Mouse (Mus musculus) ovary, postnatal 14 days (tissue): ENCODE results near the gene Rgs16.
"Not testable (repeated sequence)": the region's sequence is repeated elsewhere in the genome, so short reads cannot be mapped to it uniquely, and the experiment has no call there.

Source experiments
- DNase-seq: peaks from one replicate; pipeline ENCODE4 v3.0.0; 2022; ENCODE audit warnings: low spot score

Rgs16 gene

DNA sequence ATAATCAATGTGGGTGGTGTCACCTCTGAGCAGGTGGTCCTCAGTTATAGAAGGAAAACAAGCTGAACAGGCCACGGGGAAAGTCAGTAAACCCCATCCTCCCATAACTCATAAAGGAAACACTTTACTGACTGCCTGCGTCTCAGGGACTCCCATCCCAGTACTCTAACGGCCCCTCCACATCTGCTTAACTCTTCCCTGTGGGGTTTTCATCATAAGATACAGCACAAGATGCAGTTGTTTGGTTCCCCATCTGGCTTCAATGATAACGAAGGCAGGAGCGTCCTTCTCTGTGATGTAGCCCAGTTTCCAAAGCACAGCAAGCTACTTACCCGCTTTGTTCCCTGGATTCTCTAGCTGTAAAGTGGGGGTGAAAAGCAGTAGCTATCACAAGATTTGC lies 9.9 kb downstream of the Rgs16 start:
- DNase-seq: no peak

DNA sequence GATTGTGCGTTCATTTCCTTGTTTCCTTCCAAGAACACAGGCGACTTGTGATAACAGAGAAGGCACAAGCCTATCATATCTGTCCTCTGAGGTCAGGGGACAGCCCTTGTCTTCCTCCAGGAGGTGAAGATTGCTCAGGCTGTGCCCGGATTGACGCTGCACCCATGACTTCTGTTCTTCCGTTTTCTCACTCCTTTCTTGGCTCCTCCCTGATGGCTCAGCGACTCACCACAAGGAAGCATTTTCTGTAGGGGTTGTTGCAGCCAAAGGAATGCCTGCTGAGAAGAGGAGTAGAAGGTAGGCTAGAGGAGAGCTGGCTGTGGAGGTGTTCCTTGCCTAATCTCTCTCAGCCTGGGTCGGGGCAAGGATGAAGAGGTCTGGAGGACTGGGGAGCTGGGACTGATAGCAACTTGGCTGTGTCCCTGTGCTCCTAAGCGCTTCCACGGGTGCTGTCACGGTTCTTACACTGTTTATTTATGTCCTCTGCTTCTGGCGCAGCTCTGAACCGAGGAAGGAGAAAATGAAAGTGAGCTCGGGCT lies 11.7 kb downstream of the Rgs16 start:
- peak; percentile 30 for DNase-seq

DNA sequence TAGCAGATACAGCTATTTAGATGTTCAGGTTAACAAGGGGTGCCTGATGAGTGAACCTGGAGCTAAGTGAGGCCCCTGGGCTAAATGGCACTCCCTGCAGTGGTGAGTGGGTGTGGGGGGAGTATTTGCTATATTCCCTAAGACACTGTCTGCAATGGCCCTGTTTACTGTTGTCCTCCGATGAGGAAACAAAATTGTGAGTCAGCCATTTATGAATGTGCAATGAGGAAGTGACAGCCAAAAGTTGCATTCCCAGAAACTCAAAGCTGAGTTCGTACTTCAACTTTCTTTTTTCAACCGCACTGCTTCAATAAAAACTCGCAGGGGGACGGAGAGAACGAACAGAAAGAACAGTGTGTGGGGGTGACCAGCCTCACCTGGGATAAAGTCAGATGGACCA lies 12.4 kb downstream of the Rgs16 start:
- DNase-seq: no peak

DNA sequence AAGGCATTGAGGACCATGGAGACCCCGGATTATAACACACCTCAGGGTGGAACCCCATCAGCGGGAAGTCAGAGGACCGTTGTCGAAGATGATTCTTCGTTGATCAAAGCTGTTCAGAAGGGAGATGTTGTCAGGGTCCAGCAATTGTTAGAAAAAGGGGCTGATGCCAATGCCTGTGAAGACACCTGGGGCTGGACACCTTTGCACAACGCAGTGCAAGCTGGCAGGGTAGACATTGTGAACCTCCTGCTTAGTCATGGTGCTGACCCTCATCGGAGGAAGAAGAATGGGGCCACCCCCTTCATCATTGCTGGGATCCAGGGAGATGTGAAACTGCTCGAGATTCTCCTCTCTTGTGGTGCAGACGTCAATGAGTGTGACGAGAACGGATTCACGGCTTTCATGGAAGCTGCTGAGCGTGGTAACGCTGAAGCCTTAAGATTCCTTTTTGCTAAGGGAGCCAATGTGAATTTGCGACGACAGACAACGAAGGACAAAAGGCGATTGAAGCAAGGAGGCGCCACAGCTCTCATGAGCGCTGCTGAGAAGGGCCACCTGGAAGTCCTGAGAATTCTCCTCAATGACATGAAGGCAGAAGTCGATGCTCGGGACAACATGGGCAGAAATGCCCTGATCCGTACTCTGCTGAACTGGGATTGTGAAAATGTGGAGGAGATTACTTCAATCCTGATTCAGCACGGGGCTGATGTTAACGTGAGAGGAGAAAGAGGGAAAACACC lies 13.7 kb downstream of the Rgs16 start:
- DNase-seq: no peak

DNA sequence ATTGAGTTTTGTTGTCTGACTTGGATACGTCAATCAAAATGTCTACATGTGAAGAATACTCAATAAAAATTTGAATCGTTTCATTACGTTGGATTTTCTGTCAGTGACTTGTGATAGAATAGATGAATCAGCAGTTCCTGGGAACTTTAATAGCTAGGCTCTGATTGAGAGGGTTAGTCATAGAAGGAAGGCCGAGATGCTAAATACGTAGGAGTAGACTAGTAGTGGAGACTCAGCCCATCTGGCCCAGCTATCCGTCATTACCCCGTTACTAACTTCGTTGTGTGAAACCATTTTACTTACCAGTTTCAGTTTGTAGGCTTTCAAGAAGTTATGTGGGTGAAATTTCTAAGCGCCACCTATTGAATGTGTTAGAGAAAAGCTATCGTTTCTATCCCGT lies 24.0 kb downstream of the Rgs16 start:
- DNase-seq: no peak

DNA sequence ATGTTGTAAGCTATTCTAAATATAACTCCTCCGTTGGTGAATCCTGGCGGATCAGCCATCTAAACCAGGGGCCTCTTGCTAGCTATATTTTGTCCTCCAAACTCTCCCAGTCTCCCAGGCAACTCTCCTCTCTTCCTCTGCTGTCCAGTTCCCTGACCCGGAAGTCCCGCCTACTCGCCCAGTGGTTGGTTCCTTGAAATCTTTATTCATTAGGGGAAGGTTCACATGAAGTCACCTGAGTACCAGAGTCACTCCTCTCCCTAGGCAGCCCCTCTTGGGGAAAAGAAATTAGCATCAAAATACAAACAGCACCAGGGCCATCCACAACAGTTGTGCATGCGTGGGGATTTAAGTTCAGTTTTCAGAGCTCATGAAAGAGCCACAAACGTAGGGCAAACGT lies 26.1 kb downstream of the Rgs16 start:
- no peak for DNase-seq

DNA sequence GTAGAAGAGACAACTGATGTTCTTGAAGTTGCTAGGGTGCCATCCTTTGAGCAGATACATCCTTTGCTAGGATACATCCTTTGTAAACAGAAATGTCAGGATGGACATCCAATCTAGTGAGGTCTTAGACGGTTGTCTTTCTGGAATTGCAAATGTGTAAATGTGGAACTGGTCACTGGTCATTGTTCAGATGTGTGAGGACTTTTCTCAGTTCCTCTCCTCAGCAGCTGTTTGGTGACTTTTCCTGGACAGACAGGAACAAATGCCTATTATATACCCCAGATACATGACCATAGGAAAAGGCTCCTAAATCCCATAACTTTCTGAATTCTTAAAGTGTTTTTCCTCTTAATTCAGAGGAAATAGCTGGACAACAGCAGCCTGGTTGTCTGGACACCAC lies 27.1 kb downstream of the Rgs16 start:
- DNase-seq: no peak

DNA sequence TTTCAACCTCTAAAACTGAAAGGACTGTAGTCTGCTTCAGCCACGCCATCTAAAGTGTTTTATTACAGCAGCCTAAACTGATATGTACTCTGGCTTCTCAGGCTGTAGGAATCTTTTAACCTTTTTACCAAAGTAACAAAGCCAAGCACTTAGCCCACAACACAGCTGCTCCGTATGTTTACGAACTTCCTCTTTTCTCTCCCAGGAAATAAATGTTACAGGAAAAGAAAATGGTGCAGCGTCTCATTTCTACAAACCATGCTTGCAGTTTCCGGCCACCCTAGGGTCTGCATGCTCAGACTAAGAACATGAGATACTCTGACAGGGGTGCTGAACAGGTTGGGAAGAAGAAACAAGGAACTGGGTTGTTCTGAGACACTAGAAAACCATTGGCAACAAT lies 28.3 kb downstream of the Rgs16 start:
- no peak for DNase-seq

DNA sequence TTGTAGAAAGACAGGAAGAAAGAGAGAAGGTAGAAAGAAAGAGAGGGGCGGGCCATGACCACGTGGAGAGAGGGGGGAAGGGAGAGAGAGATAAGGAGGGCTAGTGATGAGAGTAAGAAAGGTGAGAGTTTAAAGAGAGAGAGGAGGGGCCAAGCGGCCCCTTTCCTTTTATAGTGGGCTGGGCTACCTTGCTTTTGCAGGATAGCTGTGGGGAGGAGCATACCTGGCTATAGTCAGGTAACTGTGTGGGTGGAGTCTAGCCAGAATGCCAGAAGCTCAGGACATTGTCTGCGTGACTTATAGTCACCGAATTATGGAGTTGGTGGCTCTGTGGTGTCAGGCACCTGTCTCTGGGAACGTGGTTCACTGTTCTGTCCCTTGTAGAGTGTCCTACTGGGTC lies 29.4 kb downstream of the Rgs16 start:
- DNase-seq: not testable (repeated sequence)

DNA sequence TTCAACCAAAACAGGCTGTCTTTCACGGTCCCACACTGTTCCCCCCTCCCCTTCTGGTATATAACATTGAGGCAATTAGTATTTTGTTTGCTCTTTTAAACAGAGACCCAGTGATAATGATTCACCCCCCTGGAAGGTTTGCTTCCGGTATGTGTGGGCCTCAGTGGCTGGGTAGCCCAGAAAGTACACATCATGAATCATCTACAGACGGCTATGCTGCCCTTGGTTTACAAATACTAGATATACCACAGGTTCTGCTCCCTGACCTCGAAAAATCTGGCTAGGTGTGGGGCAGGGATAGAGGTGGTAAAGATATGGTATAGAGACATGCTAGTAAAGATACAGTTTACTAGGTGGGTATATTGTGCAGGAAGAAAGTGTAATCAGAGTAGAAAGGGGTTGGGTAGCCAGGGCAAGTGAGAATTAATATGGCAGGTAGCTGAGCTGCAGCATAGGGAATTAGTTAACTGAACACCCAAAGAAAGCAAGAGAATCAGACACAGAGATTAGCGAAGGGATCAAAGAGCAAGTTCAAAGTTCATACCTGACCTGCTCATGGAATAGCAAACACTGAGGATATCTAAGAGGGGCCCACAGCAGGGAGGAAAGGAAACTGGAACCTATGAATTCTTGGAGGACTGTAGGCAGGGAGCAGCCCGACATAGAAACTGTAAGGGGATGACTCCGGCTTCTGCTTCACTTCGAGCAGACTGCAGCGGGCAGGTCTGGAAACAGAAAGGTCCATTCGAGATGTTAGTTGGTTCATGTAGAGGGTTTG lies 30.0 kb downstream of the Rgs16 start:
- no peak for DNase-seq

DNA sequence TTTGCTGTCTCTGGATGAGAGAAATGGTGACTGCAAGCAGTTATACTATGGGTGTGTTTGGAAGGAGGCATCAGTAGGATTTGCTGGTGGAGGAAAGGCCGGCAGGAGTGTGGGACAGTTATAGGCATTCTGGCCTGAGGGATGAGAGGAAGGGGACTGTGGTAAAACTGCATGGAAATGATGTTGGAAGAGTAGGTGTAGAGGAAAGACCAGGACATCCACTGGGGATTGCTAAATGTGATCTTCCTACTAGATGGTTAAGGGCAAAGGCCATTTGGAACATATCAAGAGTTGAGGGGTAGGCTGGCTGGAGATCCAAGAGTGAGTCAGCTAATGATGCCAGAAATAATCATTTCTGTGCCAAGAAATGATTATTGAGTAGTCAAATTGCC lies 30.6 kb downstream of the Rgs16 start:
- no peak for DNase-seq

DNA sequence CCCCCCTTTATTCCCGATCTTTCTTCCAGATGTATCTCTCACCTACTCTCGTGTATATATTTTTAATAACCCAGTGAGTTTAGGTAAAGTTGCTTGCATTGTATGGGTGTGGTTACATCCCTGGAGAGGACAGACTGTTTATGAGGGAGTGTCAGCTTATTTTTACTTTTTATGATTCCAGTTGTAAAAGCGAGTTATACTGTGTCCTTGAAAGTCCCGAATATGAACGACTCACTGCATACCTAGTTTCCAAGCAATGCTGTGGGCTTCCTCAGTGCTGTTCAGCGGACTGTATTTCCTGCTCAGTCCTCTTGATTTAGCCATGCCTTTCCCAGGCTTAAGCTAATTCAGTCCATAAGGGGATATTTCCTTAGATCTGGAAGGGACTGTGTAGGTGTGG lies 35.0 kb downstream of the Rgs16 start:
- DNase-seq: no peak

DNA sequence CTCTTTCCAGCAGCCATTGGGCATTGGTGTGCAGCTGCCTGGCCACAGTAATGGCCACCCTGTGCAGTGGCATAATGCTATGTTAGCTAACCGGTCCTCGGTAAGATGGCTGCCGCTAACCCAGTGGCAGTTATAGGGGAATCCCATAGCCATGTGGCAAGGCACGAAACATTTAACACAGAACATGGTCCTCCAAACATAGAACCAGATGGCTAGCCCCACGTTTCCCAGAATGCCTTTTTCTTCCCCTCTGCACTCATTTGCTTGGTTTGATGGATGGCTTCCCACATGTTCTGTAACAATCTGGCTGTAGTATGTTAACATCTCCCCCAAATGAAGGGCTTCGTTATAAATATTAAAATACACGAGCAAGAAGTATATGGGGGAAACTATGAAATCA lies 36.1 kb downstream of the Rgs16 start:
- DNase-seq: no peak

DNA sequence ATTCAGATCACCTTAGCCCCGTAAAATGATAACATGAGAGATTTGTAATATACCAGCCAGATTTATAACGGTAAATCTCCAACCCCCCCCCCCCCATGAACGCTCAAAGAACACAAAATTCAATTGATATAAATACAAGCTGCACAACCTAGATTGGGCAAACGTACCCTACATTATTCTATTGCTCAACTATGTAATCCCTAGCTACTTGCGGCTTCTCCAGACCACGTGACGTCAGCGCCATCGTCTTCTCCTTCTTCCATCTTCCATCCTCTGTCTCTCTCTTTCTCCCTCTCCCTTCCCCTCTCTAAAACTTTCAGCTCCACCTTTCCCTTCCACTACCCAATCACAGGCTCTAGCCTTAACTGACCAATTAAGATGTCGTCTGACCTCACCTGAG lies 38.1 kb downstream of the Rgs16 start:
- DNase-seq: no peak

DNA sequence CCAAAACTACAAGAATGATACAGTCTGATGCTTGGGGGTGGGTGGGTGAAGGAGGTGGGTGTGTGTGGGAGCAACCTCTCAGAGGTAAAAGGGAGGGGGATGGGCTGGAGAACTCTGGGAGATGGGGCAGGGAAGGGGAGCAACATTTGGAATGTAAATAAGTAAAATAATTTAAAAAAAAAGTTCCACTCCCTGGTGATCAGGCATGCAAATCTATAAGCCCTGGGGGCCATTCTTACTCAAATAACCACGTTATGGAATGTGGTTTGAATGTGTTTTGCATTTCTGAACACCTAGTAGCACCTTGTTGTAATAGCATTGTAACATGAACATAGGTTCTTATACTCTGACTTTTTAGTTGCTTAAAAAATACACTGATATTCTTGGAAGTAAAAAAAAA lies 43.2 kb downstream of the Rgs16 start:
- no peak for DNase-seq

DNA sequence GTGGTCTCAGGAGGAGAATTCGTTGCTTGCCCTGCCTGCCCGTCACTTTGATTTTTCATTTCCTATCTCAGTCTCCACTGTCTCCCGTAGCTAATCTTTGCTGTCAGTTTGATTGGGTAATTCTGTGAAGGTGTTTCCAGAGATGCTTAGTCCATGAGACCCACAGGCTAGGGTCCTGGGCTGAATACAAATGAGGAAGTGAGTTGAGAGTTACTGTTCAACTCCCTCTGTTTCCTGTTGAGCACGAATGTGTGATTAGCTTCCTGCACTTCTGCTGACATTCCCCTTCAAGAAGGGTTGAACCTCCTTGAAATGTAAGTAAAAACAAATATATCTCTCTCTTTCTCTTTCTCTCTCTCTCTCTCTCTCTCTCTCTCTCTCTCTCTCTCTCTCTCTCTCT lies 45.5 kb downstream of the Rgs16 start:
- no peak for DNase-seq

DNA sequence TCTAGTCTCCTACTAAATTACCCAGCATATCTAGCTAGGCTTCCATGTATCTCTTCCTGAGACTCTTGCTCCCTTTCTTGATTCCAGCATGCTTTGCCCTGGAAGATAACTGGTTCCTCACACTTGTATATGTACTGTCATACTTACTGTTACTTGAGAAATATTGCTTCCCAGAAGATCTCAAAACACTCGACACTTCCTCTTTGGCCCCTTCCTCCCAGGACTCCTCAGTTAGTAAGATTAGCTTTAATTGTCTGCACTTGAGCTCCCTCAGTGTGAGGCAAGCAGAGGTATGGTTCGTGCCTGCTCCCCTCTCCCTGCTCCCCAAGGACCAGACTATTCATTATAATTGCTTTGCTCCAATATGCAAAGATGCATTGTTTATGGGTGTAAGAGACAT lies 50.6 kb downstream of the Rgs16 start:
- DNase-seq: no peak

DNA sequence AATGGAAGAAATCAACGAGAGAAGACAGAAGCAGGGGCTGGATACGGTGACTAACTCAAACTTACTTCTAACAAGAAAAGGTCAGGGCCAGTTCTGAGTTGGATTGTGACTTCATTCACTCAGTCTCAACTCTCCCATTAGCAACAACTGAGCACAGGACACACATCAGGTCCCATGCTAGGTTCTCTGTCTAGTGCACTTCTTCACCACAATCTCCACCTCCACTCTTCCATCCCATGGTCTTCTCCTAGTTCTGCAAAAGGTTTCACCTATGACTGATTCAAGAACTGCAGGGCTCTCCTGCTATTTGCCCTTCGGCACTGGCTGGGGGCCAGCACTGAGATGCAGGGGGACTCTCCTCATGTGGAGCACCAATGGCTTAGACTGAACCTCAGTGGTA lies 54.1 kb downstream of the Rgs16 start:
- no peak for DNase-seq
